Mouse (Mus musculus): Measurements from ENCODE around the gene Adra1d. TPM values are rescaled to one million over a fixed set of nuclear protein-coding genes. Genes with fewer than 3 reads are reported as not detected.

Gene Adra1d
- polyA plus RNA-seq, 1 experiment = 18.6 TPM

GRCm38 (mm10) chr2:131542531-131542930 lies 19.6 kb downstream of the Adra1d start:
- no peak for DNase-seq (ENCODE audit: extremely low spot score in 1 of 2, low spot score in 1 of 2)

- DNase-seq (ENCODE audit: extremely low spot score in 1 of 2, low spot score in 1 of 2) = no peak
Observed at GRCm38 (mm10) chr2:131541686-131542085, 20.4 kb downstream of the Adra1d start.

GRCm38 (mm10) chr2:131539780-131540179 lies 22.3 kb downstream of the Adra1d start:
- DNase-seq (ENCODE audit: extremely low spot score in 1 of 2, low spot score in 1 of 2) = peak in 1 of 2 experiments; percentile 34

GRCm38 (mm10) chr2:131538341-131538740 lies 23.7 kb downstream of the Adra1d start:
- no peak for DNase-seq (ENCODE audit: extremely low spot score in 1 of 2, low spot score in 1 of 2)

GRCm38 (mm10) chr2:131535168-131535567 lies 26.9 kb downstream of the Adra1d start:
- DNase-seq (ENCODE audit: extremely low spot score in 1 of 2, low spot score in 1 of 2) = no peak

- no peak for DNase-seq (ENCODE audit: extremely low spot score in 1 of 2, low spot score in 1 of 2)
Observed at GRCm38 (mm10) chr2:131531271-131531670, 30.8 kb downstream of the Adra1d start.

- DNase-seq (ENCODE audit: extremely low spot score in 1 of 2, low spot score in 1 of 2) = peak in 1 of 2 experiments; percentile 69
Observed at GRCm38 (mm10) chr2:131530623-131531008, 31.5 kb downstream of the Adra1d start.

GRCm38 (mm10) chr2:131529898-131530622 lies 32.0 kb downstream of the Adra1d start:
- peak; percentile 62 to 88 for DNase-seq (ENCODE audit: extremely low spot score in 1 of 2, low spot score in 1 of 2)

- peak in 1 of 2 experiments; percentile 65 for DNase-seq (ENCODE audit: extremely low spot score in 1 of 2, low spot score in 1 of 2)
Observed at GRCm38 (mm10) chr2:131527061-131527460, 35.0 kb downstream of the Adra1d start.

GRCm38 (mm10) chr2:131520743-131521142 lies 41.3 kb downstream of the Adra1d start:
- no peak for DNase-seq (ENCODE audit: extremely low spot score in 1 of 2, low spot score in 1 of 2)

- no peak for DNase-seq (ENCODE audit: extremely low spot score in 1 of 2, low spot score in 1 of 2)
Observed at GRCm38 (mm10) chr2:131518790-131519189, 43.3 kb downstream of the Adra1d start.

- no peak for DNase-seq (ENCODE audit: extremely low spot score in 1 of 2, low spot score in 1 of 2)
Observed at GRCm38 (mm10) chr2:131517550-131517949, 44.5 kb downstream of the Adra1d start.

GRCm38 (mm10) chr2:131514055-131514621 lies 47.9 kb downstream of the Adra1d start:
- DNase-seq (ENCODE audit: extremely low spot score in 1 of 2, low spot score in 1 of 2) = no peak

- no peak for DNase-seq (ENCODE audit: extremely low spot score in 1 of 2, low spot score in 1 of 2)
Observed at GRCm38 (mm10) chr2:131513477-131513876, 48.6 kb downstream of the Adra1d start.

GRCm38 (mm10) chr2:131510531-131510930 lies 51.6 kb downstream of the Adra1d start:
- no peak for DNase-seq (ENCODE audit: extremely low spot score in 1 of 2, low spot score in 1 of 2)

- peak; percentile 37 to 85 for DNase-seq (ENCODE audit: extremely low spot score in 1 of 2, low spot score in 1 of 2)
Observed at GRCm38 (mm10) chr2:131509671-131510313, 52.3 kb downstream of the Adra1d start.

- DNase-seq (ENCODE audit: extremely low spot score in 1 of 2, low spot score in 1 of 2) = peak; percentile 52 to 55
Observed at GRCm38 (mm10) chr2:131508501-131508900, 53.6 kb downstream of the Adra1d start.

- no peak for DNase-seq (ENCODE audit: extremely low spot score in 1 of 2, low spot score in 1 of 2)
Observed at GRCm38 (mm10) chr2:131506358-131506757, 55.7 kb downstream of the Adra1d start.

- DNase-seq (ENCODE audit: extremely low spot score in 1 of 2, low spot score in 1 of 2) = no peak
Observed at GRCm38 (mm10) chr2:131505431-131505830, 56.7 kb downstream of the Adra1d start.

- DNase-seq (ENCODE audit: extremely low spot score in 1 of 2, low spot score in 1 of 2) = no peak
Observed at GRCm38 (mm10) chr2:131502561-131502960, 59.5 kb downstream of the Adra1d start.

- DNase-seq (ENCODE audit: extremely low spot score in 1 of 2, low spot score in 1 of 2) = no peak
Observed at GRCm38 (mm10) chr2:131501886-131502285, 60.2 kb downstream of the Adra1d start.

All from frontal cortex, adult 2 months (tissue).